In genomic region chr14:57060052-57060451, GRCm38 (mm10) we compare ENCODE assay signal across 10 mouse cellular contexts. TPM values are rescaled to one million over a fixed set of nuclear protein-coding genes. Genes with fewer than 3 reads are reported as not detected.
A peak's percentile ranks its signal among the peaks of the same experiment; 100 is the strongest.
DNase-seq lines count a peak whose midpoint lies in the region; ATAC-seq and TF ChIP-seq lines count a peak whose summit lies in the region.
"Not testable (repeated sequence)": the region's sequence is repeated elsewhere in the genome, so short reads cannot be mapped to it uniquely, and the experiment has no call there.
"Had no signal": no experiment of that assay in that cellular context is flagged by ENCODE, and none has a peak within 500 bp of the region (broad histone marks: within the 10 kb centered on the region; RNA-seq: fewer than 3 reads in every experiment).

No protein-coding gene starts in this region.

- WGBS in kidney, adult 2 months: 4% methylated on average over 1 of the region's 1 CpGs
- WGBS in midbrain, embryonic 14.5 days: 0% methylated on average over 1 of the region's 1 CpGs

- not testable (repeated sequence) for H3K4me1 ChIP-seq in kidney, adult 2 months (ENCODE audit: control insufficient read depth, insufficient read depth, low read length); midbrain, embryonic 14.5 days (ENCODE audit: control insufficient read depth, insufficient read depth, low read length)

- intact Hi-C loops in gastrocnemius, postnatal 14 days (cut with DNase I; ENCODE audit: low total_unique reads): loop anchor here (5.0 kb wide), 1 partner anchor 98 kb away; no protein-coding TSS in a partner anchor
- intact Hi-C loops in left cerebral cortex, postnatal 36 days (cut with DNase I): not testable (repeated sequence)

- peak; percentile 81 for DNase-seq in 3T3-L1 (ENCODE audit: low read depth, low spot score)
- DNase-seq in adrenal gland, adult 8-10 months: peak; percentile 42
- peak; percentile 51 for DNase-seq in gastrocnemius, postnatal 14 days
- peak; percentile 71 for DNase-seq in kidney, adult 2 months
- DNase-seq in left cerebral cortex, postnatal 36 days (ENCODE audit: low spot score in 2 of 2): peak; percentile 50 to 73
- peak; percentile 74 for DNase-seq in midbrain, embryonic 14.5 days
- DNase-seq in splenic B cell, adult 2 months (ENCODE audit: low read depth, low spot score): peak; percentile 54

- not testable (repeated sequence) for H3K4me3 ChIP-seq in kidney, adult 2 months (ENCODE audit: insufficient read depth, low read depth, low read length); midbrain, embryonic 14.5 days (replicated peaks; ENCODE audit: low read depth, low read length)

- not testable (repeated sequence) for H3K9me3 ChIP-seq in midbrain, embryonic 14.5 days (ENCODE audit: control insufficient read depth, low read length)

- peak; percentile 96 for ATAC-seq in common myeloid progenitor, adult 5-6 weeks (replicated peaks; ENCODE audit: low read depth, poor library complexity, severe bottlenecking)
- ATAC-seq in midbrain, embryonic 14.5 days (ENCODE audit: low FRiP score, low TSS enrichment): not testable (repeated sequence)

- not testable (repeated sequence) for H3K4me2 ChIP-seq in midbrain, embryonic 14.5 days (ENCODE audit: low read length)

- not testable (repeated sequence) for H3K27ac ChIP-seq in kidney, adult 2 months (ENCODE audit: insufficient read depth, low read depth, low read length); midbrain, embryonic 14.5 days (replicated peaks; ENCODE audit: low read depth, low read length)

- not testable (repeated sequence) for H3K36me3 ChIP-seq in kidney, adult 2 months (ENCODE audit: control insufficient read depth, insufficient read depth, low read length); midbrain, embryonic 14.5 days (ENCODE audit: control insufficient read depth, insufficient read depth, low read length); splenic B cell, adult 2 months (ENCODE audit: control insufficient read depth, insufficient read depth, low read length, poor library complexity, severe bottlenecking)

- peak; percentile 69 for TF ChIP-seq CTCF in kidney, adult 2 months (conservative IDR thresholded peaks at IDR 0.05; ENCODE audit: insufficient read depth, insufficient read length, low read depth, low read length)

- H3K9ac ChIP-seq in midbrain, embryonic 14.5 days (replicated peaks; ENCODE audit: low read length): not testable (repeated sequence)

- TF ChIP-seq POLR2A in kidney, adult 2 months (IDR thresholded peaks at IDR 0.05; ENCODE audit: low read depth, low read length): not testable (repeated sequence)

- not testable (repeated sequence) for H3K27me3 ChIP-seq in kidney, adult 2 months (replicated peaks; ENCODE audit: control insufficient read depth, insufficient read depth, low read length); splenic B cell, adult 2 months (ENCODE audit: control insufficient read depth, insufficient read depth, low read length, poor library complexity, severe bottlenecking)
- H3K27me3 ChIP-seq in midbrain, embryonic 14.5 days (ENCODE audit: control insufficient read depth, insufficient read depth, low read length): peaks cover 41% of the 10 kb centered on the region

RNA-seq across cellular contexts. Expression of gene Gja3, which starts 2.2 kb away (rescaled TPM):
- not detected for total RNA-seq in adrenal gland, adult 8-10 months (2022)
- not detected in 2 replicates for total RNA-seq in common myeloid progenitor, adult 5-6 weeks (2017)
- total RNA-seq in gastrocnemius, postnatal 14 days (2021): 1 to 10 TPM in 1 of 2 experiments, under 1 TPM in 1; 0.64 to 1.9 TPM
- 1.0 and 1.3 TPM in 2 replicates for polyA plus RNA-seq in kidney, adult 2 months (2012; rRNA removed)
- under 1 TPM; 0.15 to 0.27 TPM for total RNA-seq in left cerebral cortex, postnatal 36 days (2021)
- polyA plus RNA-seq in midbrain, embryonic 14.5 days (2014; fragmentation: Nextera tagmentation; extraction: Ambion mirVana): not detected in 2 replicates

RNA-seq across cellular contexts. Expression of gene Gjb2, which starts 44.5 kb away (rescaled TPM):
- 1 to 10 TPM in 2 of 4 experiments, under 1 TPM in 2; 0.28 to 5.9 (median 2.4) TPM for total RNA-seq in adrenal gland, adult 8-10 months (2022)
- total RNA-seq in common myeloid progenitor, adult 5-6 weeks (2017): not detected in 2 replicates
- total RNA-seq in gastrocnemius, postnatal 14 days (2021): under 1 TPM; 0.40 to 0.55 TPM
- 76.9 and 81.3 TPM in 2 replicates for polyA plus RNA-seq in kidney, adult 2 months (2012; rRNA removed)
- 10 to 100 TPM in 1 of 2 experiments, 1 to 10 TPM in 1; 8.8 to 10.8 TPM for total RNA-seq in left cerebral cortex, postnatal 36 days (2021)
- polyA plus RNA-seq in midbrain, embryonic 14.5 days (2014; fragmentation: Nextera tagmentation; extraction: Ambion mirVana): 11.2 TPM in 1 of 2 replicates, not detected in the other

RNA-seq across cellular contexts. Expression of gene Gm4491, which starts 55.6 kb away (rescaled TPM):
- total RNA-seq in adrenal gland, adult 8-10 months (2022): not detected
- total RNA-seq in common myeloid progenitor, adult 5-6 weeks (2017): not detected in 2 replicates
- total RNA-seq in gastrocnemius, postnatal 14 days (2021): not detected
- not detected in 2 replicates for polyA plus RNA-seq in kidney, adult 2 months (2012; rRNA removed)
- total RNA-seq in left cerebral cortex, postnatal 36 days (2021): under 1 TPM; 0.77 to 0.96 TPM
- 0.22 TPM in 1 of 2 replicates, not detected in the other for polyA plus RNA-seq in midbrain, embryonic 14.5 days (2014; fragmentation: Nextera tagmentation; extraction: Ambion mirVana)
- polyA plus RNA-seq: heart, embryonic 12.5 days; midbrain, embryonic 15.5 days had no signal
